Comparison of ENCODE assay signal across 8 mouse cellular contexts in genomic region chr6:8352533-8353168, GRCm38 (mm10).
DNase-seq lines count a peak whose midpoint lies in the region; ATAC-seq and TF ChIP-seq lines count a peak whose summit lies in the region.
"Had no signal": no experiment of that assay in that cellular context is flagged by ENCODE, and none has a peak within 500 bp of the region (broad histone marks: within the 10 kb centered on the region; RNA-seq: fewer than 3 reads in every experiment).

No protein-coding gene starts in this region.

- TF ChIP-seq POLR2A in embryonic fibroblast, embryonic 13.5 days (IDR thresholded peaks at IDR 0.05; ENCODE audit: low read depth, low read length) = no peak

- WGBS in hindbrain, embryonic 16.5 days = 15% methylated on average over 12 of the region's 12 CpGs
- WGBS in neural tube, embryonic 14.5 days = 9% methylated on average over 12 of the region's 12 CpGs

- no peaks in the 10 kb centered on the region for H3K27me3 ChIP-seq in hindbrain, embryonic 16.5 days (replicated peaks; ENCODE audit: control insufficient read depth, insufficient read depth, low read length)
- H3K27me3 ChIP-seq in neural tube, embryonic 14.5 days (ENCODE audit: control insufficient read depth, insufficient read depth, low read length) = no peaks in the 10 kb centered on the region

- H3K4me3 ChIP-seq in embryonic fibroblast, embryonic 13.5 days (ENCODE audit: insufficient read depth, low read length) = no peak overlapping the region
- peak overlapping the region; percentile 8; the same call in 1 of the 2 replicates for H3K4me3 ChIP-seq in hindbrain, embryonic 16.5 days (ENCODE audit: low read length)
- no peak overlapping the region for H3K4me3 ChIP-seq in neural tube, embryonic 14.5 days (ENCODE audit: low read depth, low read length)
- H3K4me3 ChIP-seq: heart, embryonic 10.5 days had no signal

- TF ChIP-seq CTCF in embryonic fibroblast, embryonic 13.5 days (IDR thresholded peaks at IDR 0.05; ENCODE audit: borderline replicate concordance, insufficient read depth, low read length) = no peak

- peaks cover 17% of the 10 kb centered on the region for H3K4me1 ChIP-seq in embryonic fibroblast, embryonic 13.5 days (ENCODE audit: control insufficient read depth, insufficient read depth, low read length)
- peaks cover 16% of the 10 kb centered on the region for H3K4me1 ChIP-seq in hindbrain, embryonic 16.5 days (ENCODE audit: control insufficient read depth, insufficient read depth, low read depth, low read length)
- H3K4me1 ChIP-seq in neural tube, embryonic 14.5 days (ENCODE audit: control insufficient read depth, insufficient read depth, low read length) = peaks cover 18% of the 10 kb centered on the region
- H3K4me1 ChIP-seq: heart, embryonic 10.5 days had no signal

- peak overlapping the region; percentile 86 for H3K27ac ChIP-seq in embryonic fibroblast, embryonic 13.5 days (ENCODE audit: insufficient read depth, low read length)
- peak overlapping the region; percentile 3; the same call in 1 of the 2 replicates for H3K27ac ChIP-seq in hindbrain, embryonic 16.5 days (ENCODE audit: low read depth, low read length)
- peak overlapping the region; percentile 57; the same call in 1 of the 2 replicates for H3K27ac ChIP-seq in neural tube, embryonic 14.5 days (ENCODE audit: low read depth, low read length)
- H3K27ac ChIP-seq: heart, embryonic 10.5 days had no signal

- peak overlapping the region; percentile 14; the same call in 1 of the 2 replicates for H3K9ac ChIP-seq in hindbrain, embryonic 16.5 days (ENCODE audit: low read depth, low read length)
- H3K9ac ChIP-seq in neural tube, embryonic 14.5 days (replicated peaks; ENCODE audit: low read depth, low read length) = no peak overlapping the region

- no peaks in the 10 kb centered on the region for H3K36me3 ChIP-seq in hindbrain, embryonic 16.5 days (ENCODE audit: control insufficient read depth, insufficient read depth, low read length)
- H3K36me3 ChIP-seq in neural tube, embryonic 14.5 days (ENCODE audit: control insufficient read depth, insufficient read depth, low read length) = no peaks in the 10 kb centered on the region
- H3K36me3 ChIP-seq: heart, embryonic 10.5 days had no signal

- H3K4me2 ChIP-seq in hindbrain, embryonic 16.5 days (ENCODE audit: low read length) = peak overlapping the region; percentile 41
- H3K4me2 ChIP-seq in neural tube, embryonic 14.5 days (ENCODE audit: low read depth, low read length) = peak overlapping the region; percentile 39

- ATAC-seq in hindbrain, embryonic 16.5 days = peak; percentile 68
- ATAC-seq in neural tube, embryonic 14.5 days (ENCODE audit: low read depth) = peak; percentile 85

- DNase-seq in retina, postnatal 1 day = peak; percentile 20
- no peak for DNase-seq in retina, embryonic 14.5 days (ENCODE audit: low spot score)
- no peak for DNase-seq in layer of hippocampus, adult 11-12 months (ENCODE audit: low spot score)
- DNase-seq in right cerebral cortex, postnatal 25 days = no peak

- H3K9me3 ChIP-seq in hindbrain, embryonic 16.5 days (ENCODE audit: control insufficient read depth, low read length) = no peaks in the 10 kb centered on the region
- H3K9me3 ChIP-seq in neural tube, embryonic 14.5 days (ENCODE audit: control insufficient read depth, low read length) = no peaks in the 10 kb centered on the region
- H3K9me3 ChIP-seq: heart, embryonic 10.5 days had no signal

Comparison
In these comparisons a context has a peak if more than half of its experiments do, and no peak if none do; other contexts are left out.
1. H3K27ac ChIP-seq: peak in every context shown above with its lines; median percentile 86 in embryonic fibroblast, embryonic 13.5 days; 57 in neural tube, embryonic 14.5 days; 3 in hindbrain, embryonic 16.5 days.